Comparison of ENCODE assay signal across 8 mouse cellular contexts in genomic region chr19:24280601-24281228, GRCm38 (mm10). TPM values are rescaled to one million over a fixed set of nuclear protein-coding genes. Genes with fewer than 3 reads are reported as not detected.
DNase-seq lines count a peak whose midpoint lies in the region; ATAC-seq and TF ChIP-seq lines count a peak whose summit lies in the region.

Gene Fxn, minus strand, starts transcription at chr19:24280605.

- H3K27me3 ChIP-seq in testis, adult 2 months (ENCODE audit: control insufficient read depth, insufficient read depth, low read length) = no peaks in the 10 kb centered on the region
- no peaks in the 10 kb centered on the region for H3K27me3 ChIP-seq in megakaryocyte, embryonic 14.5 days (replicated peaks)

- H3K4me1 ChIP-seq in testis, adult 2 months (ENCODE audit: control insufficient read depth, insufficient read depth, low read length) = peaks cover 9% of the 10 kb centered on the region
- H3K4me1 ChIP-seq in megakaryocyte, embryonic 14.5 days = peaks cover 45% of the 10 kb centered on the region

- TF ChIP-seq CTCF in testis, adult 2 months (IDR thresholded peaks at IDR 0.05; ENCODE audit: control insufficient read depth, insufficient read depth, insufficient replicate concordance, low read depth, low read length) = no peak

- peak within 1 kb of the TSS; percentile 75 for H3K27ac ChIP-seq in testis, adult 2 months (ENCODE audit: control insufficient read depth, insufficient read depth, low read depth, low read length)

- peak; percentile 41 for ATAC-seq in inflammation-experienced regulatory T-cells, adult 6 months

- peaks cover 5% of the 10 kb centered on the region for H3K9me3 ChIP-seq in megakaryocyte, embryonic 14.5 days

- peak within 1 kb of the TSS; percentile 98 for H3K4me3 ChIP-seq in testis, adult 2 months (ENCODE audit: control insufficient read depth, low read depth, low read length)
- H3K4me3 ChIP-seq in megakaryocyte, embryonic 14.5 days (replicated peaks) = peak within 1 kb of the TSS; percentile 95

- DNase-seq in testis, postnatal 14 days (ENCODE audit: low spot score) = no peak
- DNase-seq in c-Kit-positive CD71-positive TER-119-positive erythroid progenitor cells, embryonic 14.5 days (ENCODE audit: low spot score) = peak; percentile 87
- DNase-seq in gastrocnemius, postnatal 10 days = no peak
- DNase-seq in spleen, postnatal 4 days (ENCODE audit: low spot score in 2 of 2) = peak; percentile 68 to 74
- no peak for DNase-seq in ovary, postnatal 14 days (ENCODE audit: low spot score)

- no peak for TF ChIP-seq POLR2A in testis, adult 2 months (IDR thresholded peaks at IDR 0.05; ENCODE audit: control insufficient read depth, low read depth, low read length)

- no peaks in the 10 kb centered on the region for H3K36me3 ChIP-seq in testis, adult 2 months (ENCODE audit: control insufficient read depth, insufficient read depth, low read length)
- peaks cover 18% of the 10 kb centered on the region for H3K36me3 ChIP-seq in megakaryocyte, embryonic 14.5 days (replicated peaks; ENCODE audit: low read length)

RNA-seq across cellular contexts. Expression of gene Fxn, which starts in this region (rescaled TPM):
- 5.1 and 5.6 TPM in 2 replicates for polyA plus RNA-seq in testis, adult 2 months (2012; rRNA removed)
- total RNA-seq in gastrocnemius, postnatal 10 days (2021) = 10 to 100 TPM; 21.5 to 22.3 TPM
- 10 to 100 TPM; 12.9 to 16.1 (median 14.1) TPM for polyA plus RNA-seq in inflammation-experienced regulatory T-cells, adult 6 months (2017; shearing (Covaris generic))
- polyA plus RNA-seq in megakaryocyte, embryonic 14.5 days (2012; ENCODE audit: insufficient read depth, low replicate concordance) = 35.9 and 43.3 TPM in 2 replicates

Comparison
In these comparisons a context has a peak if more than half of its experiments do, and no peak if none do; other contexts are left out.
1. DNase-seq: peak in c-Kit-positive CD71-positive TER-119-positive erythroid progenitor cells, embryonic 14.5 days (single experiment) and spleen, postnatal 4 days (2 of 2); none in testis, postnatal 14 days (single experiment), gastrocnemius, postnatal 10 days (single experiment) and ovary, postnatal 14 days (single experiment).